Mouse (Mus musculus) C2C12 (cell line): ENCODE results near the gene Snn. TPM values are rescaled to one million over a fixed set of nuclear protein-coding genes. Genes with fewer than 3 reads are reported as not detected.

ENCODE experiments used
- H3K27me3 ChIP-seq: one replicate; pipeline ENCODE4 v1.6.1; 2011; ENCODE audit not compliant: control insufficient read depth, insufficient read depth, insufficient read length
- H3K36me3 ChIP-seq: one replicate; pipeline ENCODE4 v1.6.1; 2011; ENCODE audit not compliant: control insufficient read depth, insufficient read depth
- H3K4me3 ChIP-seq: one replicate; pipeline ENCODE4 v1.5.1; 2011; ENCODE audit warnings: mild to moderate bottlenecking, control low read depth; ENCODE audit not compliant: poor library complexity, insufficient read depth, severe bottlenecking
- H3K79me2 ChIP-seq: one replicate; pipeline ENCODE4 v1.6.1; 2011; ENCODE audit not compliant: control insufficient read depth, insufficient read depth
- H3K79me3 ChIP-seq: one replicate; pipeline ENCODE4 v1.6.1; 2011; ENCODE audit warnings: low read depth, control low read depth
- H3ac ChIP-seq: one replicate; pipeline ENCODE3; 2011; ENCODE audit warnings: low read depth; ENCODE audit not compliant: control insufficient read depth, insufficient read length
- CEBPB ChIP-seq: IDR thresholded peaks from one replicate; pipeline ENCODE4 v1.6.1; 2011; ENCODE audit warnings: low read depth, mild to moderate bottlenecking, control low read depth, moderate library complexity
- CTCF ChIP-seq: IDR thresholded peaks from one replicate; pipeline ENCODE4 v1.5.1; 2011; ENCODE audit not compliant: control insufficient read depth, insufficient read depth, insufficient read length
- FOSL1 ChIP-seq: IDR thresholded peaks from one replicate; pipeline ENCODE4 v1.8.0; 2011; ENCODE audit warnings: mild to moderate bottlenecking, low read length; ENCODE audit not compliant: poor library complexity, insufficient read depth, severe bottlenecking
- MAX ChIP-seq: IDR thresholded peaks from one replicate; pipeline ENCODE4 v1.6.1; 2011; ENCODE audit warnings: mild to moderate bottlenecking, control low read depth
- MYOD1 ChIP-seq: IDR thresholded peaks from one replicate; pipeline ENCODE4 v1.6.1; 2011; ENCODE audit warnings: low read depth; ENCODE audit not compliant: control insufficient read depth, insufficient read length
- MYOG ChIP-seq: IDR thresholded peaks from one replicate; pipeline ENCODE4 v1.6.1; 2011; ENCODE audit not compliant: control insufficient read depth, insufficient read length; ENCODE audit errors: extremely low read depth
- USF1 ChIP-seq: IDR thresholded peaks from one replicate; pipeline ENCODE4 v1.6.1; 2011; ENCODE audit warnings: low read depth, mild to moderate bottlenecking, control low read depth, moderate library complexity
- polyA plus RNA-seq: library from polyadenylated mRNA; unstranded; fragments of >200 nt; fragmentation: generic; extraction: Trizol; gene quantifications from one replicate; pipeline ENCODE4 v1.2.1, GENCODE M21; 2012; ENCODE audit warnings: missing spikeins

Snn gene
- polyA plus RNA-seq, 1 experiment = 54.1 TPM

GRCm38 (mm10) chr16:11064742-11065141, 4.0 kb downstream of the Snn start:
- Histone ChIP-seq H3ac (no peak overlapping the region), H3K79me2 (peaks cover 35% of the 10 kb centered on the region), H3K36me3 (no peaks in the 10 kb centered on the region), H3K79me3 (peaks cover 24% of the 10 kb centered on the region), H3K4me3 (no peak overlapping the region), H3K27me3 (no peaks in the 10 kb centered on the region)
- TF ChIP-seq MAX = no peak
- TF ChIP-seq MYOD1 = no peak
- no peak for TF ChIP-seq MYOG
- no peak for TF ChIP-seq FOSL1

- Histone ChIP-seq H3K79me2 (peaks cover 41% of the 10 kb centered on the region), H3ac (peak overlapping the region; percentile 27), H3K36me3 (no peaks in the 10 kb centered on the region), H3K79me3 (peaks cover 31% of the 10 kb centered on the region), H3K4me3 (peak overlapping the region; percentile 21), H3K27me3 (no peaks in the 10 kb centered on the region)
- TF ChIP-seq MYOG (no peak), CTCF (no peak)
Observed at GRCm38 (mm10) chr16:11065431-11065830, 4.7 kb downstream of the Snn start.

- Histone ChIP-seq H3K36me3 (no peaks in the 10 kb centered on the region), H3K79me2 (peaks cover 49% of the 10 kb centered on the region), H3K27me3 (no peaks in the 10 kb centered on the region), H3ac (peak within 1 kb of the TSS; percentile 86), H3K79me3 (peaks cover 34% of the 10 kb centered on the region), H3K4me3 (peak within 1 kb of the TSS; percentile 66)
- no peak for TF ChIP-seq CTCF
- TF ChIP-seq MYOD1 = no peak
- TF ChIP-seq MYOG = no peak
- no peak for TF ChIP-seq CEBPB
- peak; percentile 51 for TF ChIP-seq MAX
- TF ChIP-seq FOSL1 = no peak
- peak; percentile 92 for TF ChIP-seq USF1
Observed at GRCm38 (mm10) chr16:11066029-11066832, 5.5 kb downstream of the Snn start, which contains the start of gene Litaf. Litaf (minus strand) TSS chr16:11066157.

- H3ac ChIP-seq = peak overlapping the region; percentile 86
- peaks cover 4% of the 10 kb centered on the region for H3K36me3 ChIP-seq
- peaks cover 34% of the 10 kb centered on the region for H3K79me3 ChIP-seq
- H3K79me2 ChIP-seq = peaks cover 55% of the 10 kb centered on the region
- no peak for TF ChIP-seq MYOG
- no peak for TF ChIP-seq MYOD1
- TF ChIP-seq MAX = no peak
- no peak for TF ChIP-seq FOSL1
- no peak for TF ChIP-seq CTCF
- no peak for TF ChIP-seq CEBPB
- no peak for TF ChIP-seq USF1
- H3K4me3 ChIP-seq = peak overlapping the region; percentile 66
- H3K27me3 ChIP-seq = no peaks in the 10 kb centered on the region
Observed at GRCm38 (mm10) chr16:11066833-11067191, 6.1 kb downstream of the Snn start.

GRCm38 (mm10) chr16:11068666-11069065, 7.9 kb downstream of the Snn start:
- Histone ChIP-seq H3K79me3 (peaks cover 34% of the 10 kb centered on the region), H3K36me3 (peaks cover 18% of the 10 kb centered on the region), H3K79me2 (peaks cover 73% of the 10 kb centered on the region), H3K27me3 (no peaks in the 10 kb centered on the region), H3ac (no peak overlapping the region), H3K4me3 (no peak overlapping the region)
- no peak for TF ChIP-seq MYOG

- Histone ChIP-seq H3K27me3 (no peaks in the 10 kb centered on the region), H3K36me3 (peaks cover 24% of the 10 kb centered on the region), H3K4me3 (no peak overlapping the region), H3K79me3 (peaks cover 34% of the 10 kb centered on the region), H3K79me2 (peaks cover 79% of the 10 kb centered on the region), H3ac (no peak overlapping the region)
- TF ChIP-seq CEBPB (no peak), USF1 (no peak), MYOG (no peak), CTCF (no peak), MAX (no peak), MYOD1 (no peak), FOSL1 (no peak)
Observed at GRCm38 (mm10) chr16:11069271-11069670, 8.5 kb downstream of the Snn start.
